Mouse (Mus musculus) neutrophil, adult 5-6 weeks (primary cell): Measurements from ENCODE around the gene Ephx3. TPM values are rescaled to one million over a fixed set of nuclear protein-coding genes. Genes with fewer than 3 reads are reported as not detected.
"Not testable (repeated sequence)": the region's sequence is repeated elsewhere in the genome, so short reads cannot be mapped to it uniquely, and the experiment has no call there.

ENCODE experiments used
- ATAC-seq: fragments of 151-379, 151-347 bp; 2 replicates; pipeline ENCODE4 v1.8.0; 2017; ENCODE audit warnings: mild to moderate bottlenecking, moderate TSS enrichment; ENCODE audit not compliant: insufficient number of reproducible peaks, poor library complexity, low FRiP score, severe bottlenecking; ENCODE audit errors: extremely low read depth
- total RNA-seq: library from RNA; stranded (forward); fragments of 200-1000 nt; gene quantifications from 2 replicates; pipeline ENCODE4 v1.2.3, GENCODE M21; 2017

The Ephx3 gene
- total RNA-seq = 0.37 and 0.58 TPM in 2 replicates

- ATAC-seq = no peak
These were observed at the start of gene Ephx3 for GRCm38 (mm10) chr17:32188863-32189636. Gene Ephx3 (minus strand): TSS chr17:32189549.

- no peak for ATAC-seq
These were observed 49.2 kb upstream of the Ephx3 start for GRCm38 (mm10) chr17:32238589-32238988.

GRCm38 (mm10) chr17:32235534-32236191 is 46.3 kb upstream of the Ephx3 start:
- no peak for ATAC-seq

- ATAC-seq = no peak
These were observed 43.8 kb upstream of the Ephx3 start for GRCm38 (mm10) chr17:32233174-32233573.

GRCm38 (mm10) chr17:32229256-32229655 is 39.9 kb upstream of the Ephx3 start:
- ATAC-seq = no peak

GRCm38 (mm10) chr17:32220873-32221272 is 31.5 kb upstream of the Ephx3 start:
- ATAC-seq = no peak

- ATAC-seq = not testable (repeated sequence)
These were observed 26.2 kb upstream of the Ephx3 start for GRCm38 (mm10) chr17:32215587-32215986.

GRCm38 (mm10) chr17:32211554-32211953 is 22.2 kb upstream of the Ephx3 start:
- ATAC-seq = not testable (repeated sequence)

- no peak for ATAC-seq
These were observed 20.4 kb upstream of the Ephx3 start for GRCm38 (mm10) chr17:32209752-32210151.

GRCm38 (mm10) chr17:32209144-32209543 is 19.8 kb upstream of the Ephx3 start:
- ATAC-seq = no peak

- ATAC-seq = no peak
These were observed 18.4 kb upstream of the Ephx3 start for GRCm38 (mm10) chr17:32207586-32208245.

- no peak for ATAC-seq
These were observed 16.0 kb upstream of the Ephx3 start for GRCm38 (mm10) chr17:32205345-32205744.

GRCm38 (mm10) chr17:32202972-32203371 is 13.6 kb upstream of the Ephx3 start:
- ATAC-seq = no peak

GRCm38 (mm10) chr17:32201086-32201485 is 11.7 kb upstream of the Ephx3 start:
- no peak for ATAC-seq

GRCm38 (mm10) chr17:32199796-32200195 is 10.4 kb upstream of the Ephx3 start:
- ATAC-seq = no peak

GRCm38 (mm10) chr17:32197156-32197555 is 7.8 kb upstream of the Ephx3 start:
- no peak for ATAC-seq

- no peak for ATAC-seq
These were observed 6.4 kb upstream of the Ephx3 start for GRCm38 (mm10) chr17:32195725-32196124.

- ATAC-seq = no peak; the same call in 1 of the 2 replicates
These were observed 3.7 kb upstream of the Ephx3 start for GRCm38 (mm10) chr17:32193010-32193409.

- ATAC-seq = no peak
These were observed 501 bp upstream of the Ephx3 start for GRCm38 (mm10) chr17:32189850-32190249.

- no peak for ATAC-seq
These were observed 6.3 kb downstream of the Ephx3 start for GRCm38 (mm10) chr17:32183017-32183416.
